16 mouse cellular contexts compared by ENCODE assay signal in genomic region chr14:74327291-74327690, GRCm38 (mm10).
"Had no signal": no experiment of that assay in that cellular context is flagged by ENCODE, and none has a peak within 500 bp of the region (broad histone marks: within the 10 kb centered on the region; RNA-seq: fewer than 3 reads in every experiment).

No protein-coding gene starts in this region.

- H3K9me3 ChIP-seq: lung, embryonic 15.5 days; megakaryocyte, embryonic 14.5 days; midbrain, embryonic 13.5 days; midbrain, embryonic 15.5 days; neural tube, embryonic 12.5 days; stomach, embryonic 15.5 days had no signal

- H3K4me3 ChIP-seq: lung, embryonic 15.5 days; megakaryocyte, embryonic 14.5 days; midbrain, embryonic 13.5 days; midbrain, embryonic 15.5 days; neural tube, embryonic 12.5 days; stomach, embryonic 15.5 days had no signal

- H3K36me3 ChIP-seq: lung, embryonic 15.5 days; midbrain, embryonic 13.5 days; midbrain, embryonic 15.5 days; neural tube, embryonic 12.5 days; stomach, embryonic 15.5 days had no signal

- ATAC-seq: lung, postnatal 0 days; midbrain, embryonic 13.5 days; midbrain, embryonic 15.5 days had no signal

- H3K4me1 ChIP-seq: lung, embryonic 15.5 days; megakaryocyte, embryonic 14.5 days; midbrain, embryonic 13.5 days; midbrain, embryonic 15.5 days; neural tube, embryonic 12.5 days; stomach, embryonic 15.5 days had no signal

- H3K4me2 ChIP-seq: lung, embryonic 15.5 days; midbrain, embryonic 11.5 days; midbrain, embryonic 13.5 days; midbrain, embryonic 15.5 days; neural tube, embryonic 12.5 days; stomach, embryonic 15.5 days had no signal

- H3K27me3 ChIP-seq: lung, embryonic 15.5 days; megakaryocyte, embryonic 14.5 days; midbrain, embryonic 13.5 days; midbrain, embryonic 15.5 days; neural tube, embryonic 12.5 days; stomach, embryonic 15.5 days had no signal

- DNase-seq: lung, adult 2 months; lung, postnatal 14 days; lung, postnatal 36 days; right cerebral cortex, postnatal 14 days; thymus, adult 2 months; thymus, postnatal 25 days had no signal

- H3K27ac ChIP-seq: lung, embryonic 15.5 days; macrophage; midbrain, embryonic 13.5 days; midbrain, embryonic 15.5 days; neural tube, embryonic 12.5 days; stomach, embryonic 15.5 days; stomach, postnatal 0 days had no signal

- H3K9ac ChIP-seq: lung, embryonic 15.5 days; midbrain, embryonic 13.5 days; midbrain, embryonic 15.5 days; neural tube, embryonic 12.5 days; stomach, embryonic 15.5 days had no signal
